ENCODE assay signal across 12 mouse cellular contexts in the genomic region with DNA sequence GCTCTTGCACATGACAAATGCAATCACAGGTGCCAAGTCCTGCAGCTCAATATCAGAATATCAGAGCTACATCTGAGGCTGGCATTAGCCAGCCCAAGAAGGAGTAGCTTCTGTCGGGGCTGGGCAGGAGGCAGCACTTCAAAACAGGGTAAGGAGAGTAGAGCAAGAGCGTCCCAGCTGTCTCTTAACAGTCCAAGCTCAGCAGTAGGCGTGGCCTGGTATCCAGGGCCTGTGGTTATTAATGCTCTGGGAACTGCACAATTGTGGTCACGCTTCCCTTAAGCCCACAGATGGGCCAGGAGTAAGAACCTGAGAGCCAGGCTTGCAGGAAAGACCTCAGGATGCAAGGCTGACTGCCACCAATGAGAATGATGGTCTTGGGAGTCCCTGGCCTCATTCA. TPM values are rescaled to one million over a fixed set of nuclear protein-coding genes. Genes with fewer than 3 reads are reported as not detected.
A peak's percentile ranks its signal among the peaks of the same experiment; 100 is the strongest.
DNase-seq lines count a peak whose midpoint lies in the region; ATAC-seq and TF ChIP-seq lines count a peak whose summit lies in the region.
"Had no signal": no experiment of that assay in that cellular context is flagged by ENCODE, and none has a peak within 500 bp of the region (broad histone marks: within the 10 kb centered on the region; RNA-seq: fewer than 3 reads in every experiment).

No protein-coding gene starts in this region.

- no peak overlapping the region for H3K4me3 ChIP-seq in cerebellum, adult 2 months (replicated peaks; ENCODE audit: insufficient read depth, low read depth, low read length)
- no peak overlapping the region for H3K4me3 ChIP-seq in hindbrain, embryonic 10.5 days
- H3K4me3 ChIP-seq in hindbrain, embryonic 13.5 days, result no peak overlapping the region
- H3K4me3 ChIP-seq in limb, embryonic 14.5 days (replicated peaks; ENCODE audit: low read length), result no peak overlapping the region
- no peak overlapping the region for H3K4me3 ChIP-seq in liver, embryonic 11.5 days (ENCODE audit: low read depth, low read length)

- H3K4me1 ChIP-seq in cerebellum, adult 2 months (ENCODE audit: control insufficient read depth, insufficient read depth, low read length), result peaks cover 64% of the 10 kb centered on the region
- H3K4me1 ChIP-seq in hindbrain, embryonic 10.5 days (replicated peaks), result peaks cover 65% of the 10 kb centered on the region
- peaks cover 57% of the 10 kb centered on the region for H3K4me1 ChIP-seq in hindbrain, embryonic 13.5 days (replicated peaks)
- peaks cover 6% of the 10 kb centered on the region; the same call in 1 of the 2 replicates for H3K4me1 ChIP-seq in limb, embryonic 14.5 days (ENCODE audit: control insufficient read depth, insufficient read depth, low read length)
- peaks cover 38% of the 10 kb centered on the region for H3K4me1 ChIP-seq in liver, embryonic 11.5 days (replicated peaks; ENCODE audit: control insufficient read depth, insufficient read depth, low read length)

- H3K27me3 ChIP-seq in cerebellum, adult 2 months (ENCODE audit: control insufficient read depth, insufficient read depth, low read length), result no peaks in the 10 kb centered on the region
- peaks cover 20% of the 10 kb centered on the region for H3K27me3 ChIP-seq in hindbrain, embryonic 10.5 days (ENCODE audit: insufficient read depth, poor library complexity, severe bottlenecking)
- peaks cover 15% of the 10 kb centered on the region; the same call in 1 of the 2 replicates for H3K27me3 ChIP-seq in hindbrain, embryonic 13.5 days
- H3K27me3 ChIP-seq in limb, embryonic 14.5 days (ENCODE audit: control insufficient read depth, insufficient read depth, low read length), result no peaks in the 10 kb centered on the region
- H3K27me3 ChIP-seq in liver, embryonic 11.5 days (replicated peaks; ENCODE audit: control insufficient read depth, insufficient read depth, low read length), result no peaks in the 10 kb centered on the region

- H3K27ac ChIP-seq in cerebellum, adult 2 months (ENCODE audit: insufficient read depth, low read length), result 0 out of 2 replicates have a peak overlapping the region, but pooled peaks have one; percentile 43
- 0 out of 2 replicates have a peak overlapping the region, but pooled peaks have one; percentile 1 for H3K27ac ChIP-seq in hindbrain, embryonic 10.5 days
- H3K27ac ChIP-seq in hindbrain, embryonic 13.5 days, result no peak overlapping the region
- no peak overlapping the region for H3K27ac ChIP-seq in limb, embryonic 14.5 days (replicated peaks; ENCODE audit: low read depth, low read length)
- H3K27ac ChIP-seq in liver, embryonic 11.5 days (ENCODE audit: low read depth, low read length), result no peak overlapping the region

- H3K4me2 ChIP-seq in hindbrain, embryonic 13.5 days, result no peak overlapping the region
- H3K4me2 ChIP-seq in limb, embryonic 14.5 days (replicated peaks; ENCODE audit: low read depth, low read length, severe bottlenecking), result no peak overlapping the region
- H3K4me2 ChIP-seq in liver, embryonic 11.5 days, result no peak overlapping the region

- H3K36me3 ChIP-seq in hindbrain, embryonic 10.5 days, result no peaks in the 10 kb centered on the region
- no peaks in the 10 kb centered on the region for H3K36me3 ChIP-seq in hindbrain, embryonic 13.5 days
- no peaks in the 10 kb centered on the region for H3K36me3 ChIP-seq in limb, embryonic 14.5 days (ENCODE audit: control insufficient read depth, insufficient read depth, low read length)
- no peaks in the 10 kb centered on the region for H3K36me3 ChIP-seq in liver, embryonic 11.5 days (ENCODE audit: control insufficient read depth, insufficient read depth, low read length)

- TF ChIP-seq POLR2A in cerebellum, adult 2 months (IDR thresholded peaks at IDR 0.05; ENCODE audit: borderline replicate concordance, insufficient read depth, low read length), result no peak
- TF ChIP-seq POLR2A in limb, embryonic 14.5 days (IDR thresholded peaks at IDR 0.05; ENCODE audit: borderline replicate concordance, extremely low read depth, insufficient read depth, insufficient read length), result no peak

- no peak for TF ChIP-seq CTCF in cerebellum, adult 2 months (IDR thresholded peaks at IDR 0.05; ENCODE audit: borderline replicate concordance, insufficient read depth, low read depth, low read length)

- H3K9ac ChIP-seq in hindbrain, embryonic 13.5 days, result no peak overlapping the region
- H3K9ac ChIP-seq in limb, embryonic 14.5 days (ENCODE audit: low read depth, low read length, severe bottlenecking), result no peak overlapping the region
- no peak overlapping the region for H3K9ac ChIP-seq in liver, embryonic 11.5 days (ENCODE audit: low read depth, low read length)

- H3K9me3 ChIP-seq in hindbrain, embryonic 10.5 days, result no peaks in the 10 kb centered on the region
- H3K9me3 ChIP-seq in hindbrain, embryonic 13.5 days, result no peaks in the 10 kb centered on the region
- H3K9me3 ChIP-seq in limb, embryonic 14.5 days (ENCODE audit: control insufficient read depth, low read length), result no peaks in the 10 kb centered on the region
- H3K9me3 ChIP-seq in liver, embryonic 11.5 days (ENCODE audit: control insufficient read depth, low read length), result no peaks in the 10 kb centered on the region

- WGBS in cerebellum, adult 2 months, result 19% methylated on average over 4 of the region's 4 CpGs
- WGBS in hindbrain, embryonic 10.5 days, result 56% methylated on average over 4 of the region's 4 CpGs
- WGBS in hindbrain, embryonic 13.5 days, result 24% methylated on average over 4 of the region's 4 CpGs
- WGBS in limb, embryonic 14.5 days, result 39% methylated on average over 4 of the region's 4 CpGs
- 56% methylated on average over 4 of the region's 4 CpGs for WGBS in liver, embryonic 11.5 days

- no peak for ATAC-seq in hindbrain, embryonic 13.5 days (ENCODE audit: low FRiP score)
- peak; percentile 75; the same call in 1 of the 2 replicates for ATAC-seq in limb, embryonic 14.5 days (ENCODE audit: low FRiP score, low read depth)
- no peak for ATAC-seq in liver, embryonic 11.5 days (replicated peaks; ENCODE audit: low FRiP score)

- peak; percentile 29 to 43 for DNase-seq in cerebellum, adult 2 months
- no peak for DNase-seq in cerebellum, adult 8-10 months
- no peak for DNase-seq in hindbrain, embryonic 10.5 days (ENCODE audit: low spot score)
- DNase-seq in NIH3T3 (ENCODE audit: low read depth), result peak; percentile 38
- peak; percentile 53 for DNase-seq in limb, embryonic 14.5 days (ENCODE audit: low spot score)
- no peak for DNase-seq in liver, embryonic 11.5 days (ENCODE audit: low spot score)
- no peak for DNase-seq in B cell, adult 2 months
- DNase-seq: cerebellum, postnatal 25 days; lung, postnatal 4 days; right cerebral cortex, postnatal 4 days; thymus, postnatal 14 days had no signal

RNA-seq across cellular contexts. Expression of a gene that starts 59.2 kb away (rescaled TPM):
- polyA plus RNA-seq in cerebellum, adult 2 months (2012; rRNA removed), result 81.6 and 91.0 TPM in 2 replicates
- polyA plus RNA-seq in hindbrain, embryonic 10.5 days (2016; fragmentation: Nextera tagmentation; extraction: Ambion mirVana), result 117 and 126 TPM in 2 replicates
- 71.7 and 75.1 TPM in 2 replicates for polyA plus RNA-seq in hindbrain, embryonic 13.5 days (2015; fragmentation: Nextera tagmentation; extraction: Ambion mirVana)
- polyA plus RNA-seq in limb, embryonic 14.5 days (2012; rRNA removed), result 67.6 and 95.1 TPM in 2 replicates
- 88.3 and 94.9 TPM in 2 replicates for polyA plus RNA-seq in limb, embryonic 14.5 days (2014; fragmentation: Nextera tagmentation; extraction: Ambion mirVana)
- polyA plus RNA-seq in liver, embryonic 11.5 days (2014; fragmentation: Nextera tagmentation; extraction: Ambion mirVana), result 122 and 138 TPM in 2 replicates

Comparison
In these comparisons a context has a peak if more than half of its experiments do, and no peak if none do; other contexts are left out.
1. DNase-seq: peak in cerebellum, adult 2 months (2 of 2), NIH3T3 (single experiment) and limb, embryonic 14.5 days (single experiment); none in cerebellum, adult 8-10 months (single experiment), hindbrain, embryonic 10.5 days (single experiment), liver, embryonic 11.5 days (single experiment) and B cell, adult 2 months (0 of 2).
2. H3K27ac ChIP-seq: peak in cerebellum, adult 2 months (single experiment) and hindbrain, embryonic 10.5 days (single experiment); none in hindbrain, embryonic 13.5 days (single experiment), limb, embryonic 14.5 days (single experiment) and liver, embryonic 11.5 days (single experiment).